Mouse (Mus musculus) right cerebral cortex, postnatal 4 days (tissue): ENCODE measurements around the gene Yipf3.

Experiments
- DNase-seq: peaks from one replicate; pipeline ENCODE4 v3.0.0-alpha.2; 2022

The Yipf3 gene

GRCm38 (mm10) chr17:46247512-46248188 lies at the start of gene Yipf3, which contains the start of gene Polr1c:
TSS of gene Yipf3 (plus strand) at chr17:46248080.
TSS of gene Polr1c (minus strand) at chr17:46248054.
- peak; percentile 91 for DNase-seq

GRCm38 (mm10) chr17:46201151-46201550 lies 46.7 kb upstream of the Yipf3 start:
- DNase-seq: no peak

GRCm38 (mm10) chr17:46202421-46203071 lies 45.3 kb upstream of the Yipf3 start, which contains the start of the genes Polh and Xpo5:
TSS of gene Polh (minus strand) at chr17:46202645.
TSS of gene Xpo5 (plus strand) at chr17:46202782.
- DNase-seq: peak; percentile 92

GRCm38 (mm10) chr17:46203078-46203477 lies 44.8 kb upstream of the Yipf3 start:
- DNase-seq: no peak

GRCm38 (mm10) chr17:46206676-46207075 lies 41.2 kb upstream of the Yipf3 start:
- DNase-seq: no peak

GRCm38 (mm10) chr17:46210550-46210949 lies 37.3 kb upstream of the Yipf3 start:
- DNase-seq: no peak

- no peak for DNase-seq
Observed at GRCm38 (mm10) chr17:46221601-46222000, 26.3 kb upstream of the Yipf3 start.

- DNase-seq: no peak
Observed at GRCm38 (mm10) chr17:46227576-46227975, 20.3 kb upstream of the Yipf3 start.

- DNase-seq: no peak
Observed at GRCm38 (mm10) chr17:46236067-46236466, 11.8 kb upstream of the Yipf3 start.

GRCm38 (mm10) chr17:46237079-46237478 lies 10.8 kb upstream of the Yipf3 start:
- no peak for DNase-seq

GRCm38 (mm10) chr17:46237480-46237879 lies 10.4 kb upstream of the Yipf3 start:
- no peak for DNase-seq

- DNase-seq: no peak
Observed at GRCm38 (mm10) chr17:46239516-46240114, 8.3 kb upstream of the Yipf3 start.

- no peak for DNase-seq
Observed at GRCm38 (mm10) chr17:46241471-46241870, 6.4 kb upstream of the Yipf3 start.

GRCm38 (mm10) chr17:46242274-46242673 lies 5.6 kb upstream of the Yipf3 start:
- DNase-seq: no peak

- no peak for DNase-seq
Observed at GRCm38 (mm10) chr17:46242993-46243392, 4.9 kb upstream of the Yipf3 start.

- DNase-seq: no peak
Observed at GRCm38 (mm10) chr17:46243624-46244023, 4.3 kb upstream of the Yipf3 start.

- DNase-seq: no peak
Observed at GRCm38 (mm10) chr17:46244579-46244978, 3.3 kb upstream of the Yipf3 start.

GRCm38 (mm10) chr17:46248189-46248522 lies 276 bp downstream of the Yipf3 start:
- no peak for DNase-seq

GRCm38 (mm10) chr17:46251174-46251573 lies 3.3 kb downstream of the Yipf3 start:
- DNase-seq: no peak

GRCm38 (mm10) chr17:46252571-46253451 lies 4.9 kb downstream of the Yipf3 start:
- DNase-seq: no peak

- DNase-seq: peak; percentile 95
Observed at GRCm38 (mm10) chr17:46253452-46254084, 5.7 kb downstream of the Yipf3 start, which contains the start of gene Lrrc73. TSS of gene Lrrc73 (plus strand) at chr17:46253531.

- peak; percentile 50 for DNase-seq
Observed at GRCm38 (mm10) chr17:46254106-46254505, 6.2 kb downstream of the Yipf3 start.
